Mouse (Mus musculus) heart, adult 8-10 months (tissue): ENCODE measurements at regions not wholly inside any gene's neighbourhood (a gene's known extent, or its start where the extent isn't known, plus 50 kb on each side); places are given as distances from the start of the nearest gene placed in this dataset.

Experiments
- DNase-seq: peaks from one replicate; pipeline ENCODE4 v3.0.0; 2022; ENCODE audit warnings: low spot score

- no peak for DNase-seq
Observed at GRCm38 (mm10) chr5:125843259-125843658, 311.7 kb downstream of the Tmem132b start.

- DNase-seq: no peak
Observed at GRCm38 (mm10) chr5:125849722-125850121, 318.1 kb downstream of the Tmem132b start.

DNA sequence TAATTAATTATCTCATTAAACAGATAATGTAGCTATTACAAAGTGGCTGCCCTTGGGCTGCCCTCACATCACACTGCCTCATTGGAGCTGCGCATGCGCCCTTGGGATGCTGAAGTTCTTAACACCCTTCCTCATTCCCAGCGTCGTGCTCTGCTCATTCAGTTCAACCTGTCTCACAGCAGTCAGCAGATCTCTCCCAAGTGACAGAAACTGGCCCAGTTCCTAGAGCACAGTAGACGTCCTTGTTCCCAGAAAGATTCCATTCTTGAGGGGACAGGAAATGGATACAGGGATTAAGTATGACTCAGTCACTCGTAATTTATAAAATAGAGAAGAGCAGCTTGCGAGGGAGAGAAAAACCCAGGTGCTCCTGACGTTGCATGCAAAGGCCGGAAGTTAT is 344.7 kb downstream of the Tmem132b start:
- no peak for DNase-seq

DNA sequence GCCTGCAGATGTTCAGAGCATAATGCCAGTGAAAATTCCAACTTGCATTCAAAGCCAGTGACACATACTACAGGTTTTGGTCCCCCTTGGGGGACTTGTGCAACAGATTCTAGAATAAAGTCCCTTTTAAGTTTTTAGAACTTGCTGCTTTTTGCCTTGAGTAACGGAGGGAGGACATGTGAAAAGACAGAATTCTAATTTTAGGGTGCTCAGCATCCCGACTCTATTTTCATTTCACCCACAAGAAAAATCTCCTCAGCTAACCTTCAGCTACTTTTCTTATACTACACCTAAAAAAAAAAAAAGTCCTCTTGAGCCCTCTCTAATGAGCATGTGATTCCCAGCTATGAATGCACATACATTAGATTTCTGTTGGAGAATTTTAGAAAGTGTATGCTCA is 357.3 kb downstream of the Tmem132b start:
- no peak for DNase-seq

GRCm38 (mm10) chr5:125893864-125894263 is 362.3 kb downstream of the Tmem132b start:
- DNase-seq: no peak

DNA sequence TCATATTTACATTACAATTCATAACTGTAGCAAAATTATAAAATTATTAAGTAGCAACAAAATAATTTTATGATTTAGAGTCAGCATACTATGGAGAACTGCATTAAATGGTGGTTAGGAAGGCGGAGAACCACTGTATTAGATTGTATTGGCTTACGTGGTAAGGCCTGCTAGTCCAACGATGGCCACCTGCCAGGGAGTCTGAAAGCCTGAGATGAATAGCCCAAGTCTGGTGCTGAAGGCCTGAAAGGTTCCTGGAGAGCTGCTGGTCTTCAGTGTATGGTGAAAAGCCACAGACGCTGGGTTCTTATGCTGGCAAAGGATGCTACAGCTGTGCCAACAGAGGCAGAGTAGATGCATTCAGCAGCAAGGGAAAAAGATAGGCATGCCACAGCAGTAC is 370.5 kb downstream of the Tmem132b start:
- no peak for DNase-seq

GRCm38 (mm10) chr5:125904426-125904825 is 372.9 kb downstream of the Tmem132b start:
- no peak for DNase-seq

GRCm38 (mm10) chr5:125907332-125907731 is 375.8 kb downstream of the Tmem132b start:
- DNase-seq: no peak

- no peak for DNase-seq
Observed at GRCm38 (mm10) chr5:125907909-125908308, 376.3 kb downstream of the Tmem132b start.

DNA sequence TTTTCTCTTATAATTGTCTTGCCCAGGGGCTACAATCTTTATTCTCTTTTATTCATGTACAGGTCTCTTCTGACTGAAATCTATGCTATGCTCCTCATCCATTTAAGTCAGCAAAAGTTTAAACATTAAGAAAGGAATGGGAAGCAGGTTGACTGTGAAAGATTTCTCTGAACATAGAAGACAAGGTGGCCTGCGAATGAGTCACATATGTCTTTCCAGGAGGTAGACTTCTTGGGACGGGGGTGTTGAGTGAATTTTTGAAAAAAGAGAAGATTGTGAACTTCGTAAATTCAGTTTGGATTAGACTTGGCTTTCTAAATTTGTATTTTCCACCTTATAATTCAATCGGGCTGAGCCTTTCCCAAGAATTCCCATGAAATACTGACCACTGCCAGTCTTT is 384.3 kb downstream of the Tmem132b start:
- DNase-seq: no peak

DNA sequence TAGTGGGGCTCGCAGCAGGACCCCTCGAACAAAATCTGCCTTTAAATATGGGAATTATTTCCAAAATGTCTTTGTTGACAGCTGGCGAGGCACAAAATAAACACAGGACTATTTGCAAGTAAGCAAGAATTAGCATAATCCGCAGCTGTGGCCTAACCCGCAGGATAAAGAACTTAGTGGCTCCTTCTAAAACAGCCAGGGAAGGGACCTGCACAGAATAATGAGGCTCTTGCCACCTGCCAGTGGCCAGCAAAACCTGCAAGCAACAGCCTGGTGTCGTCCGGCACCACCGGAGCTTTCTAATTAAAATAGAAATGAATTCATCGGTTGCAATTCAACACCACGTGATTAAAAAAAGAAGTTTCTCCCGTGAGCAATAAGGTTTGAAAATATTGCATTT is 389.4 kb downstream of the Tmem132b start:
- no peak for DNase-seq

- DNase-seq: no peak
Observed at GRCm38 (mm10) chr5:125925856-125926497, 394.4 kb downstream of the Tmem132b start.

GRCm38 (mm10) chr5:125931502-125931901 is 399.9 kb downstream of the Tmem132b start:
- DNase-seq: no peak

GRCm38 (mm10) chr5:125939416-125939815 is 407.8 kb downstream of the Tmem132b start:
- DNase-seq: no peak

- DNase-seq: no peak
Observed at GRCm38 (mm10) chr5:125946729-125947128, 415.2 kb downstream of the Tmem132b start.

DNA sequence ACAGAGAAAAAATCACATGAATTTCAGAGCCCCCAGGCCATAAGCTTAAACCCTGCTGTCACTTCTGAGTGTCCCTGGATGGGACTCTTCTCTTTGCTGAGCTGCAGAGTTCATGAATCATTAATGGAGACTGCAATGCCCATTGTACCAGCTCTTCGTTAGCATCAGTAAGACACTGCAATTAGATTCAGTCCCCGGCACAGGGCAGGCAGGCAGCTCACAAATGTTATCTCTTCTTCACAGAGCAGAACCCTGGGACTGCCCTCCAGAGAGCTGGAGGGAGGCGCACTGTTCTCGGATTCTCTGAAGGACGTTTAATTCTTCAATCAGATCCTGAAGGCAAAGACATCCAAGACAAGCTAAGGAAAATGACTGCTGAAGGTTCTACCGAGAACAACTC is 420.1 kb downstream of the Tmem132b start:
- no peak for DNase-seq

DNA sequence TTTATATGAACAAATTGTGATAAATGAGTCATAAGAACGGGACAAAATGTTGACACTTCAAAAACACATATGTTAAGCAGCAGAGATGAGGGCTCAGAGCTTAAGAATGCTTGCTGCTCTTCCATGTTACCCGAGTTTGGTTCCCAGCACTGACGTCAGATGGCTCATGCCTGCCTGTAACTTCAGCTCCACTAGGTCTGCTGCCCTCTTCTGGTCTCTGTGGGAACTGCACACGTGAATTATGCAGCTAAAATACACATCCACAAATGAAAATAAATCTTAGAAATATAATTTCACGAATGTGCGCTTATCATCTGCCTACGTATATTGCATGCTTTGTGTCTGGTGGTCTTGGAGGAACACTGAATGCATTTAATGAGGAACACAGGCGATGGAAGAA is 432.5 kb downstream of the Tmem132b start:
- DNase-seq: no peak

DNA sequence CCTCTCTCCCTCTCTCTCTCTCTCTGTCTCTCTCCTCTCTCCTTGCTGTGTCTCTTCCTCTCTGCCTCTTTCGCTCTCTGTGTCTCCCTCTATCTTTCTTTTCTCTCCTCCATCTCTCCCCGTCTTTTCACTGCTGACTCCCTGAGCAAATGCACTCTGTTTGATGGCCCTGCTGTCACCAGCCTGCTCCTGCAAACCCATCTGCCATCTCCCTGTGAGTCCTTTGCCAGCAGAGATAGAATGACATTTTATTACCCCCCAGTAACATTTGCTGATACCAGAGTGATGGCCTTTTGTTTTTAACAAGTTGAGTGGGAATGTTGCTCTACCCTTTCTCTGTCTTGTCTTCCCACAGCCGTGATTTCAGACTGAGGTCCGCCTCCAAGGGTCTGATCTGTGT is 436.6 kb downstream of the Tmem132b start:
- no peak for DNase-seq

DNA sequence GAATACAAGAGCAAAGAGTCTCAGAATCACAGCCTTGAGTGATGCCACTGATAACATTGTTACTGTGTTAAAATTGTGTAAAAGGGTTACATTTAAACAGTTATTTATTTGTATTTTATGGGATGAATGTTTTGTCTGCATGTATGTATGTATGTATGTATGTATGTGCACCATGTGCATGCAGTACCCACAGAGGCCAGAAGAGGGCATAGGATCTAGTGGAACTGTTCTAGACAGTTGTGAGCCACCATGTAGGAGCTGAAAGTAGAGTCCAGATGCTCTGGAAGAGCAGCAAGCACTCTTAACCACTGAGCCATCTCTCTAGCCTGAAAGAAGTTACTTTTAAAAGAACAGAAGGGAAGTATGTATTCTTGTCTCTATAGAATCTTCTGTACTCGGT is 442.5 kb downstream of the Tmem132b start:
- no peak for DNase-seq

DNA sequence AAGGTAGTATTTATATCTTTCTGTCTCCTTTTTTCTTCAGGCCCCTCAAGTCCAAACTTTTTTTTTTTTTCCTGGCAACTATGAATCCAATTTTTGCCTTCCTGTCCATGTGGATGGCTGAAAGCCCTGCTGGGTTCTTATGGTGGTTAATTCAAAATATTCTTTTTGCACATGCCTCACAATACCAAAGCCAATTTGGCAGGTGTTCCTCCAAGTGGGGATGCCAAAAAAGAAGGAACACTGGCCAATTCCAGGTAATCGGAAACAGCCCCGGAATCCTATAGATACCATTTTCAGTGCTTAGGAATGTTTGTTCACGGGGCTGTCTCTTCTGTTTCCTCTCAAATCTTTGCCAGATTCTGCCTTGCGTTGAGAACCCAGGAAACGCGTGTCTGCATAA is 448.2 kb downstream of the Tmem132b start:
- DNase-seq: no peak

GRCm38 (mm10) chr5:125985356-125985755 is 453.8 kb downstream of the Tmem132b start:
- no peak for DNase-seq

DNA sequence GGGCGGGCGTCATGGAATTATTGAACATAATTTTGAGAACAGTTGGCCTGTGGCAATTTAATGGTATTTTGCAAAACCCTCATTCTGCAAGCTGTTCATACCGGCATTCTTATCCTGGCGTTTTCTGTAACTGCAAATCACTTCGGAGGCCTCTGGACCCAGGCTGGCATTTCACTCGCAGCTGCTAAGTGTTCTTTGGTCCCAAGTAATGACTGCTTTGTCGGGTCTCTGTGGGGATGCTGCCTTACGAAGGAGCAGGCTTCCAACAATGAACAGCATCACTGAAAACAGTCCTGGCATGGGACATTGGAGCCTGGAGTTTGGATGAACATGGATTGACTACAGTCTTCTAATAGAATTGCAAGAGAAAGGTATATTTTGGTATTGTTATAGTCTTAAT is 465.6 kb downstream of the Tmem132b start:
- no peak for DNase-seq

DNA sequence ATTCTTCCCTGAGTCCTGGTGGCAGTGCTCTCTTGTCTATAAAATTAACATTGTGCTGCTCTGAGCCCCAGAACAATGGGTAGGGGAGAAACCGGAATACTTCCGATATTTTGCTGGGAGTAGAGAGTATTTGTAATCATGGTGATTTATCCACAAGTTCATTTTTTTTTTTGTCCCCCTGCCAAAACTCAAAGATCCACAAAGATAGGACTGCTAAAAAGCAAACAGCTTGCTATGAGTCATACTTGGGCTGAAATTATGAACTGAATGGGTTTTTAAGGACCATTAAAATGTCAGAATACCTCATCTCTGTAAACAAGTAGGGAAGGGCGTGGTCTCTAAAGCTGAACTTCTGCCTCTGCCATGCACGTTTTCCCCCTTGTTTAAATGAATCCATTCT is 476.3 kb downstream of the Tmem132b start:
- no peak for DNase-seq

- no peak for DNase-seq
Observed at GRCm38 (mm10) chr5:126008321-126008720, 476.7 kb downstream of the Tmem132b start.
